Mouse (Mus musculus): ENCODE data around the gene Nckap1l. TPM values are rescaled to one million over a fixed set of nuclear protein-coding genes. Genes with fewer than 3 reads are reported as not detected.

Nckap1l gene
- total and polyA plus RNA-seq, 3 experiments, result 17.9 to 27.1 TPM; not detected in 1

DNA sequence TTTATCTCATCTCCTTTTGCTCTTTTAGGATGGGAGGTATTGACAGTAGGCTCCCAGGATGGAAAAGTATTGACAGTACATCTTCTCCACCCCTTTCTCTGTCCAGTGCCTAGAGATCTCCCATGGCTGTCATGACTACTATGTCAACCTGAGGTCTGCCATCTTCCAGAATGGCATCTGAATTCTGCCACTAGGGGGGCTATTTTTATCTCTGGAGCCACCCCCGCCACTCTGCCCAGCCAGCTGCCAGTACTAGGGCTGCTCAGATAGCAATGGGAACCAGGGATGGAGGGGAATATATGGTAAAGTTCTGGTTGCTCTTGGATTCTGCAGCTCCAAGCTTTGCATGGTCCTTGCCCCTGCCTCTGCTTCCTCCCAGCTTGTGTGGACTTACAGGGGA, 58.1 kb downstream of the Nckap1l start:
- no peaks in the 10 kb centered on the region for H3K36me3 ChIP-seq (ENCODE audit: control insufficient read depth in 1 of 2, insufficient read depth in 2 of 2, low read length in 2 of 2)
- DNase-seq (ENCODE audit: low read depth, low spot score), result no peak
- H3K4me3 ChIP-seq (ENCODE audit: control insufficient read depth in 1 of 2, insufficient read depth in 1 of 2, low read depth in 2 of 2, low read length in 2 of 2), result no peak overlapping the region
- no peaks in the 10 kb centered on the region for H3K9me3 ChIP-seq (replicated peaks; ENCODE audit: insufficient read depth, low read length)
- no peaks in the 10 kb centered on the region for H3K27me3 ChIP-seq (ENCODE audit: control insufficient read depth in 1 of 2, insufficient read depth in 2 of 2, low read length in 2 of 2)
- H3K27ac ChIP-seq (ENCODE audit: control insufficient read depth, low read depth, low read length), result no peak overlapping the region
- no peak overlapping the region for H3K9ac ChIP-seq (ENCODE audit: control insufficient read depth, low read depth, low read length, poor library complexity, severe bottlenecking)
- no peaks in the 10 kb centered on the region for H3K79me2 ChIP-seq (ENCODE audit: control insufficient read depth, insufficient read depth, low read length, poor library complexity)
- no peak for TF ChIP-seq ZMIZ1 (IDR thresholded peaks at IDR 0.05; ENCODE audit: low read depth, low read length)
- no peak for TF ChIP-seq TAL1 (IDR thresholded peaks at IDR 0.05; ENCODE audit: low read length)
- TF ChIP-seq JUND (IDR thresholded peaks at IDR 0.05; ENCODE audit: low read depth, low read length), result no peak
- TF ChIP-seq SMC3 (IDR thresholded peaks at IDR 0.05; ENCODE audit: low read depth, low read length), result no peak
- no peak for TF ChIP-seq TBP (IDR thresholded peaks at IDR 0.05; ENCODE audit: low read depth, low read length)
- no peak for TF ChIP-seq ZC3H11A (IDR thresholded peaks at IDR 0.05; ENCODE audit: low read depth, low read length)
- TF ChIP-seq CTCF (IDR thresholded peaks at IDR 0.05 in 2 of 3, conservative IDR thresholded peaks at IDR 0.05 in 1 of 3; ENCODE audit: control insufficient read depth in 1 of 3, insufficient read depth in 1 of 3, low read depth in 2 of 3, low read length in 3 of 3, poor library complexity in 1 of 3, severe bottlenecking in 1 of 3), result no peak
- no peak for TF ChIP-seq POLR2A (IDR thresholded peaks at IDR 0.05; ENCODE audit: control insufficient read depth in 1 of 2, insufficient read depth in 1 of 2, low read depth in 1 of 2, low read length in 2 of 2, poor library complexity in 1 of 2)
- no peak for TF ChIP-seq CHD1 (IDR thresholded peaks at IDR 0.05; ENCODE audit: low read depth, low read length)
- TF ChIP-seq MEF2A (IDR thresholded peaks at IDR 0.05; ENCODE audit: extremely low read depth, insufficient replicate concordance, low read depth, low read length, poor library complexity, severe bottlenecking), result no peak
- TF ChIP-seq HCFC1 (IDR thresholded peaks at IDR 0.05; ENCODE audit: low read depth, low read length), result no peak
- TF ChIP-seq RCOR1 (IDR thresholded peaks at IDR 0.05; ENCODE audit: low read depth, low read length), result no peak
- TF ChIP-seq MYB (IDR thresholded peaks at IDR 0.05; ENCODE audit: low read depth, low read length), result no peak
- TF ChIP-seq USF1 (IDR thresholded peaks at IDR 0.05; ENCODE audit: low read depth, low read length), result no peak
- TF ChIP-seq ZNF384 (IDR thresholded peaks at IDR 0.05; ENCODE audit: low read depth, low read length), result no peak
- no peak for TF ChIP-seq KAT2A (conservative IDR thresholded peaks at IDR 0.05; ENCODE audit: low read depth, low read length)
- TF ChIP-seq MYC (IDR thresholded peaks at IDR 0.05; ENCODE audit: low read depth, low read length), result no peak
- TF ChIP-seq E2F4 (IDR thresholded peaks at IDR 0.05; ENCODE audit: borderline replicate concordance, low read depth, low read length), result no peak
- TF ChIP-seq EP300 (IDR thresholded peaks at IDR 0.05; ENCODE audit: low read depth in 1 of 2, low read length in 2 of 2), result no peak
- no peaks in the 10 kb centered on the region for H3K4me1 ChIP-seq (ENCODE audit: control insufficient read depth in 1 of 2, insufficient read depth in 2 of 2, low read length in 2 of 2)

DNA sequence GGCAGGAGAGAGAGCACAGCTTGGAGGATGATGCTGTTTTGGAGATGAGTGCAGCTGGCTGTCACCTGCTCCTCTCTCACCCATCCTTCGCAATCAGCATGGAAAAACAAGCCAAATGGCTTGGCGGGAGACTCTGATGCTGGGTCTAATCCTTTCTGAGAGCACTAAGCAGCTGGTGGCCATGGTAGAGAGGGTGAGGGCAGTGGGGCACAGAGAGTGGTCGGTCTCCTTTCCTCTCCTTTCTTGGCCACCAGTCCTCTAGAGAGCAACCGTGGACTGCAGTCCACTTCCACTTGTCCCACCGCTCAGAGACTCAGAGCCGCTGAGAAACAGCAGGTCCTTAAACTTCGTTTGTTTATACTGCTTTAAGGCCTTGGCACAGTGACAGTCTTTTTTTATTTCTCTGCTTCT, 60.0 kb downstream of the Nckap1l start:
- TF ChIP-seq POLR2A (IDR thresholded peaks at IDR 0.05; ENCODE audit: control insufficient read depth in 1 of 2, insufficient read depth in 1 of 2, low read depth in 1 of 2, low read length in 2 of 2, poor library complexity in 1 of 2), result no peak
- TF ChIP-seq GATA1 (IDR thresholded peaks at IDR 0.05; ENCODE audit: low read depth, low read length), result no peak
- TF ChIP-seq RAD21 (IDR thresholded peaks at IDR 0.05; ENCODE audit: low read depth, low read length), result no peak
- TF ChIP-seq ETS1 (IDR thresholded peaks at IDR 0.05; ENCODE audit: low read depth, low read length), result no peak
- no peak for TF ChIP-seq NELFE (IDR thresholded peaks at IDR 0.05; ENCODE audit: low read depth, low read length)
- TF ChIP-seq CTCF (IDR thresholded peaks at IDR 0.05 in 2 of 3, conservative IDR thresholded peaks at IDR 0.05 in 1 of 3; ENCODE audit: control insufficient read depth in 1 of 3, insufficient read depth in 1 of 3, low read depth in 2 of 3, low read length in 3 of 3, poor library complexity in 1 of 3, severe bottlenecking in 1 of 3), result no peak
- TF ChIP-seq HCFC1 (IDR thresholded peaks at IDR 0.05; ENCODE audit: low read depth, low read length), result no peak
- TF ChIP-seq TBP (IDR thresholded peaks at IDR 0.05; ENCODE audit: low read depth, low read length), result no peak
- TF ChIP-seq ZKSCAN1 (IDR thresholded peaks at IDR 0.05; ENCODE audit: low read depth, low read length), result no peak
- no peak for TF ChIP-seq MXI1 (IDR thresholded peaks at IDR 0.05; ENCODE audit: low read depth, low read length)
- no peak for TF ChIP-seq MYB (IDR thresholded peaks at IDR 0.05; ENCODE audit: low read depth, low read length)
- no peak for TF ChIP-seq MAFK (IDR thresholded peaks at IDR 0.05; ENCODE audit: borderline replicate concordance, low read depth, low read length)
- TF ChIP-seq TAL1 (IDR thresholded peaks at IDR 0.05; ENCODE audit: low read length), result no peak
- no peak for TF ChIP-seq UBTF (IDR thresholded peaks at IDR 0.05; ENCODE audit: borderline replicate concordance, insufficient read depth, low read depth, low read length)
- TF ChIP-seq GABPA (IDR thresholded peaks at IDR 0.05; ENCODE audit: low read depth, low read length), result no peak
- no peak for TF ChIP-seq RCOR1 (IDR thresholded peaks at IDR 0.05; ENCODE audit: low read depth, low read length)
- TF ChIP-seq ZNF384 (IDR thresholded peaks at IDR 0.05; ENCODE audit: low read depth, low read length), result no peak
- TF ChIP-seq USF2 (IDR thresholded peaks at IDR 0.05; ENCODE audit: borderline replicate concordance in 1 of 2, insufficient read depth in 1 of 2, low read depth in 1 of 2, low read length in 2 of 2), result no peak
- no peak for TF ChIP-seq ZMIZ1 (IDR thresholded peaks at IDR 0.05; ENCODE audit: low read depth, low read length)
- no peak for TF ChIP-seq MAZ (IDR thresholded peaks at IDR 0.05; ENCODE audit: low read depth, low read length)
- Histone ChIP-seq H3K36me3 (ENCODE audit: control insufficient read depth in 1 of 2, insufficient read depth in 2 of 2, low read length in 2 of 2) (no peaks in the 10 kb centered on the region), H3K79me2 (ENCODE audit: control insufficient read depth, insufficient read depth, low read length, poor library complexity) (no peaks in the 10 kb centered on the region), H3K9ac (ENCODE audit: control insufficient read depth, low read depth, low read length, poor library complexity, severe bottlenecking) (no peak overlapping the region), H3K27ac (ENCODE audit: control insufficient read depth, low read depth, low read length) (no peak overlapping the region), H3K27me3 (ENCODE audit: control insufficient read depth in 1 of 2, insufficient read depth in 2 of 2, low read length in 2 of 2) (no peaks in the 10 kb centered on the region), H3K4me1 (ENCODE audit: control insufficient read depth in 1 of 2, insufficient read depth in 2 of 2, low read length in 2 of 2) (no peaks in the 10 kb centered on the region), H3K9me3 (replicated peaks; ENCODE audit: insufficient read depth, low read length) (no peaks in the 10 kb centered on the region), H3K4me3 (ENCODE audit: control insufficient read depth in 1 of 2, insufficient read depth in 1 of 2, low read depth in 2 of 2, low read length in 2 of 2) (no peak overlapping the region)
- no peak for DNase-seq (ENCODE audit: low read depth, low spot score)

Measured in MEL (cell line).